ENCODE assay signal across 23 mouse cellular contexts in genomic region chr15:88089486-88089885, GRCm38 (mm10).
DNase-seq lines count a peak whose midpoint lies in the region; ATAC-seq and TF ChIP-seq lines count a peak whose summit lies in the region.
"Had no signal": no experiment of that assay in that cellular context is flagged by ENCODE, and none has a peak within 500 bp of the region (broad histone marks: within the 10 kb centered on the region; RNA-seq: fewer than 3 reads in every experiment).

No protein-coding gene starts in this region.

- H3K9me3 ChIP-seq in forebrain, embryonic 13.5 days (replicated peaks): peaks cover 14% of the 10 kb centered on the region
- 0 out of 2 replicates have a peak, but pooled peaks cover 5% of the 10 kb centered on the region for H3K9me3 ChIP-seq in forebrain, postnatal 0 days (ENCODE audit: low read length)
- peaks cover 5% of the 10 kb centered on the region for H3K9me3 ChIP-seq in forebrain, embryonic 16.5 days (ENCODE audit: control insufficient read depth, low read length)
- peaks cover 12% of the 10 kb centered on the region; the same call in 1 of the 2 replicates for H3K9me3 ChIP-seq in forebrain, embryonic 10.5 days
- peaks cover 2% of the 10 kb centered on the region; the same call in 1 of the 2 replicates for H3K9me3 ChIP-seq in hindbrain, embryonic 16.5 days (ENCODE audit: control insufficient read depth, low read length)
- H3K9me3 ChIP-seq in hindbrain, embryonic 13.5 days: peaks cover 8% of the 10 kb centered on the region; the same call in 1 of the 2 replicates
- peaks cover 4% of the 10 kb centered on the region; the same call in 1 of the 2 replicates for H3K9me3 ChIP-seq in midbrain, postnatal 0 days (ENCODE audit: low read length)
- 0 out of 2 replicates have a peak, but pooled peaks cover 4% of the 10 kb centered on the region for H3K9me3 ChIP-seq in midbrain, embryonic 16.5 days (replicated peaks; ENCODE audit: control insufficient read depth, low read length, poor library complexity, severe bottlenecking)

- H3K4me1 ChIP-seq in forebrain, embryonic 13.5 days: peaks cover 7% of the 10 kb centered on the region; the same call in 1 of the 2 replicates
- no peaks in the 10 kb centered on the region for H3K4me1 ChIP-seq in forebrain, postnatal 0 days (ENCODE audit: insufficient read depth)
- peaks cover 4% of the 10 kb centered on the region; the same call in 1 of the 2 replicates for H3K4me1 ChIP-seq in forebrain, embryonic 16.5 days (replicated peaks; ENCODE audit: control insufficient read depth, insufficient read depth, low read length)
- H3K4me1 ChIP-seq in forebrain, embryonic 10.5 days: peaks cover under 1% of the 10 kb centered on the region
- no peaks in the 10 kb centered on the region for H3K4me1 ChIP-seq in hindbrain, embryonic 16.5 days (ENCODE audit: control insufficient read depth, insufficient read depth, low read depth, low read length)
- peaks cover 7% of the 10 kb centered on the region for H3K4me1 ChIP-seq in hindbrain, embryonic 13.5 days (replicated peaks)
- H3K4me1 ChIP-seq in midbrain, postnatal 0 days (ENCODE audit: insufficient read depth, low read length): no peaks in the 10 kb centered on the region
- 0 out of 2 replicates have a peak, but pooled peaks cover 3% of the 10 kb centered on the region for H3K4me1 ChIP-seq in midbrain, embryonic 16.5 days (ENCODE audit: control insufficient read depth, insufficient read depth, low read length)
- H3K4me1 ChIP-seq: heart, embryonic 10.5 days; heart, embryonic 13.5 days had no signal

- H3K4me3 ChIP-seq in forebrain, embryonic 13.5 days: no peak overlapping the region
- H3K4me3 ChIP-seq in forebrain, postnatal 0 days (ENCODE audit: low read depth, low read length): no peak overlapping the region
- H3K4me3 ChIP-seq in forebrain, embryonic 16.5 days (replicated peaks; ENCODE audit: low read length): no peak overlapping the region
- H3K4me3 ChIP-seq in forebrain, embryonic 10.5 days: no peak overlapping the region
- H3K4me3 ChIP-seq in hindbrain, embryonic 16.5 days (ENCODE audit: low read length): no peak overlapping the region
- no peak overlapping the region for H3K4me3 ChIP-seq in hindbrain, embryonic 13.5 days
- no peak overlapping the region for H3K4me3 ChIP-seq in midbrain, postnatal 0 days (ENCODE audit: low read depth, low read length)
- H3K4me3 ChIP-seq in midbrain, embryonic 16.5 days (ENCODE audit: low read depth, low read length): no peak overlapping the region
- H3K4me3 ChIP-seq: heart, adult 2 months; heart, embryonic 10.5 days; heart, embryonic 13.5 days had no signal

- H3K36me3 ChIP-seq in forebrain, embryonic 13.5 days (ENCODE audit: poor library complexity, severe bottlenecking): no peaks in the 10 kb centered on the region
- no peaks in the 10 kb centered on the region for H3K36me3 ChIP-seq in forebrain, postnatal 0 days (ENCODE audit: insufficient read depth)
- no peaks in the 10 kb centered on the region for H3K36me3 ChIP-seq in forebrain, embryonic 16.5 days (ENCODE audit: control insufficient read depth, insufficient read depth)
- no peaks in the 10 kb centered on the region for H3K36me3 ChIP-seq in forebrain, embryonic 10.5 days (replicated peaks)
- H3K36me3 ChIP-seq in hindbrain, embryonic 16.5 days (ENCODE audit: control insufficient read depth, insufficient read depth, low read length): no peaks in the 10 kb centered on the region
- H3K36me3 ChIP-seq in hindbrain, embryonic 13.5 days: no peaks in the 10 kb centered on the region
- no peaks in the 10 kb centered on the region for H3K36me3 ChIP-seq in midbrain, postnatal 0 days (ENCODE audit: insufficient read depth, low read length)
- no peaks in the 10 kb centered on the region for H3K36me3 ChIP-seq in midbrain, embryonic 16.5 days (ENCODE audit: control insufficient read depth, insufficient read depth, low read length)
- H3K36me3 ChIP-seq: G1E; heart, embryonic 10.5 days; heart, embryonic 13.5 days had no signal

- no peak overlapping the region for H3K9ac ChIP-seq in forebrain, embryonic 13.5 days
- no peak overlapping the region for H3K9ac ChIP-seq in forebrain, postnatal 0 days
- H3K9ac ChIP-seq in forebrain, embryonic 16.5 days (replicated peaks; ENCODE audit: low read depth, low read length): no peak overlapping the region
- no peak overlapping the region for H3K9ac ChIP-seq in hindbrain, embryonic 16.5 days (ENCODE audit: low read depth, low read length)
- H3K9ac ChIP-seq in hindbrain, embryonic 13.5 days: no peak overlapping the region
- H3K9ac ChIP-seq in midbrain, postnatal 0 days (replicated peaks; ENCODE audit: low read length, poor library complexity, severe bottlenecking): no peak overlapping the region
- H3K9ac ChIP-seq in midbrain, embryonic 16.5 days (ENCODE audit: low read depth, low read length): no peak overlapping the region
- H3K9ac ChIP-seq: heart, embryonic 13.5 days had no signal

- H3K4me2 ChIP-seq in forebrain, embryonic 13.5 days: no peak overlapping the region
- H3K4me2 ChIP-seq in forebrain, postnatal 0 days (ENCODE audit: low read depth): no peak overlapping the region
- no peak overlapping the region for H3K4me2 ChIP-seq in forebrain, embryonic 16.5 days (ENCODE audit: low read length)
- no peak overlapping the region for H3K4me2 ChIP-seq in hindbrain, embryonic 16.5 days (ENCODE audit: low read length)
- no peak overlapping the region for H3K4me2 ChIP-seq in hindbrain, embryonic 13.5 days
- H3K4me2 ChIP-seq in midbrain, postnatal 0 days (ENCODE audit: low read depth, low read length, poor library complexity, severe bottlenecking): no peak overlapping the region
- no peak overlapping the region for H3K4me2 ChIP-seq in midbrain, embryonic 16.5 days (ENCODE audit: low read length)
- H3K4me2 ChIP-seq: heart, embryonic 13.5 days had no signal

- H3K27ac ChIP-seq in forebrain, embryonic 13.5 days: no peak overlapping the region
- no peak overlapping the region for H3K27ac ChIP-seq in forebrain, postnatal 0 days (ENCODE audit: low read depth, low read length)
- no peak overlapping the region for H3K27ac ChIP-seq in forebrain, embryonic 16.5 days (ENCODE audit: low read length)
- no peak overlapping the region for H3K27ac ChIP-seq in forebrain, embryonic 10.5 days
- H3K27ac ChIP-seq in hindbrain, embryonic 16.5 days (ENCODE audit: low read depth, low read length): no peak overlapping the region
- H3K27ac ChIP-seq in hindbrain, embryonic 13.5 days: no peak overlapping the region
- H3K27ac ChIP-seq in midbrain, postnatal 0 days (ENCODE audit: low read depth, low read length): no peak overlapping the region
- H3K27ac ChIP-seq in midbrain, embryonic 16.5 days (ENCODE audit: low read length): no peak overlapping the region
- H3K27ac ChIP-seq: heart, adult 2 months; heart, embryonic 10.5 days; heart, embryonic 13.5 days had no signal

- DNase-seq in forebrain, postnatal 0 days: no peak
- no peak for DNase-seq in forebrain, embryonic 10.5 days (ENCODE audit: extremely low spot score, low spot score)
- peak; percentile 30 for DNase-seq in midbrain, postnatal 0 days (ENCODE audit: low spot score)
- DNase-seq: adrenal gland, postnatal 10 days; adrenal gland, postnatal 36 days; B cell, adult 2 months; cerebellum, adult 11 months; cerebellum, adult 8-10 months; gastrocnemius, postnatal 25 days; heart, adult 2 months; heart, postnatal 14 days; kidney, adult 2 months had no signal

- no peaks in the 10 kb centered on the region for H3K27me3 ChIP-seq in forebrain, embryonic 13.5 days
- H3K27me3 ChIP-seq in forebrain, postnatal 0 days (ENCODE audit: insufficient read depth, low read length): peaks cover 6% of the 10 kb centered on the region
- no peaks in the 10 kb centered on the region for H3K27me3 ChIP-seq in forebrain, embryonic 16.5 days (replicated peaks; ENCODE audit: control insufficient read depth, insufficient read depth, low read length)
- no peaks in the 10 kb centered on the region for H3K27me3 ChIP-seq in forebrain, embryonic 10.5 days (ENCODE audit: poor library complexity, severe bottlenecking)
- H3K27me3 ChIP-seq in hindbrain, embryonic 16.5 days (replicated peaks; ENCODE audit: control insufficient read depth, insufficient read depth, low read length): peaks cover 2% of the 10 kb centered on the region; the same call in 1 of the 2 replicates
- no peaks in the 10 kb centered on the region for H3K27me3 ChIP-seq in hindbrain, embryonic 13.5 days
- no peaks in the 10 kb centered on the region for H3K27me3 ChIP-seq in midbrain, postnatal 0 days (ENCODE audit: insufficient read depth, low read length)
- H3K27me3 ChIP-seq in midbrain, embryonic 16.5 days (ENCODE audit: control insufficient read depth, insufficient read depth, low read depth, low read length): no peaks in the 10 kb centered on the region
- H3K27me3 ChIP-seq: CH12.LX; heart, embryonic 13.5 days; Patski had no signal

- TF ChIP-seq CTCF in forebrain, postnatal 0 days (IDR thresholded peaks at IDR 0.05; ENCODE audit: low read depth): no peak
- TF ChIP-seq CTCF in midbrain, postnatal 0 days (IDR thresholded peaks at IDR 0.05): no peak

- peak; percentile 19; the same call in 1 of the 2 replicates for ATAC-seq in forebrain, embryonic 13.5 days
- no peak for ATAC-seq in forebrain, postnatal 0 days
- ATAC-seq in forebrain, embryonic 16.5 days: peak; percentile 28; the same call in 1 of the 2 replicates
- peak; percentile 34; the same call in 1 of the 2 replicates for ATAC-seq in hindbrain, embryonic 16.5 days
- ATAC-seq in hindbrain, embryonic 13.5 days (ENCODE audit: low FRiP score): no peak
- ATAC-seq in midbrain, postnatal 0 days (ENCODE audit: low FRiP score): no peak
- ATAC-seq in midbrain, embryonic 16.5 days: no peak
- ATAC-seq: intestine, postnatal 0 days; Patski had no signal

- 47% methylated on average over 4 of the region's 4 CpGs for WGBS in forebrain, embryonic 13.5 days
- 27% methylated on average over 4 of the region's 4 CpGs for WGBS in forebrain, postnatal 0 days
- 28% methylated on average over 4 of the region's 4 CpGs for whole genome bisulfite sequencing in forebrain, embryonic 16.5 days
- WGBS in forebrain, embryonic 10.5 days: 62% methylated on average over 4 of the region's 4 CpGs
- WGBS in hindbrain, embryonic 16.5 days: 36% methylated on average over 4 of the region's 4 CpGs
- WGBS in hindbrain, embryonic 13.5 days: 35% methylated on average over 4 of the region's 4 CpGs
- WGBS in midbrain, postnatal 0 days: 40% methylated on average over 4 of the region's 4 CpGs
- 49% methylated on average over 4 of the region's 4 CpGs for WGBS in midbrain, embryonic 16.5 days

Comparison
In these comparisons a context has a peak if more than half of its experiments do, and no peak if none do; other contexts are left out.
1. ATAC-seq: peak in forebrain, embryonic 13.5 days (single experiment), forebrain, embryonic 16.5 days (single experiment) and hindbrain, embryonic 16.5 days (single experiment); none in forebrain, postnatal 0 days (single experiment), hindbrain, embryonic 13.5 days (single experiment), midbrain, postnatal 0 days (single experiment) and midbrain, embryonic 16.5 days (single experiment).